Mouse (Mus musculus): ENCODE results near the gene Dlgap4.

Gene Dlgap4

DNA sequence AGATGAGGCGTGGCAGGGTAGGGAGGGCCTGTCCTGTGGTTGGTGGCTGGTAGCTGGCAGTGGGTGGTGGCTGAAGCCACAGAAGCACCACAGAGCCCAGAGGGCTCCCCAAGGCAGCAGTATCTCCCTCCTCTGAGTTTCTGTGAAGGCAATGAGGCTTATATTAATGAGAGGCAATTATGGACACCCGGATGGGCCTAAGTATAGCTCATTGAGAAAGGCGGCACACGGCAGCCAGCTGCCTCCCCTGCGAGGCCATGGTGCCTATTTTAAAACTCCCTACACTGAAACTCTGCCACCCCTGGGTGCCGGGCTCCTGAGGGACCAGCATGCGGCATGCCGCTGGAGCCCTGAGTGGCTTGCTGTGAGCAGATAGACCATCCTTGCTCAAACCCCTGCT, 83.8 kb downstream of the Dlgap4 start:
- DNase-seq (ENCODE audit: extremely low read depth, low read depth, low spot score) = no peak

DNA sequence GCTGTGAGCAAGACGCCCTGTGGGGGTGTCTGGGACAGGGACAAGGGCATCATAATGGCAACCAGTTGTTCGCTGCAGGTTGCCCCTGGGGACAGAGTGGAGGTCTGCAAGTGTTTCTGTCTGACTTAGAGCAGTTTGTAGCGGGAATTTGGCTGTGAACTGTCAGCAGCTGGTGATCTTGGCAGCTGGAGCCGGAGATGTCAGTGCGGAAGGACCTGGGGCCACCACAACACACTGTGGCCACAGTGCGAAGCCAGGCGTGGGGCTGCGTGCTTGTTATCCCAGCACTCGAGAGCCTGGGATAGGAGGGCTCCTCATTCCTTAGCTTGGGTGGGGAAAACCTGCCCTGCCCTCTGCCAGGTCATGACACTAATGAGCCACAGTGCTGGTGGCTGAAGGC, 84.7 kb downstream of the Dlgap4 start:
- no peak for DNase-seq (ENCODE audit: extremely low read depth, low read depth, low spot score)

DNA sequence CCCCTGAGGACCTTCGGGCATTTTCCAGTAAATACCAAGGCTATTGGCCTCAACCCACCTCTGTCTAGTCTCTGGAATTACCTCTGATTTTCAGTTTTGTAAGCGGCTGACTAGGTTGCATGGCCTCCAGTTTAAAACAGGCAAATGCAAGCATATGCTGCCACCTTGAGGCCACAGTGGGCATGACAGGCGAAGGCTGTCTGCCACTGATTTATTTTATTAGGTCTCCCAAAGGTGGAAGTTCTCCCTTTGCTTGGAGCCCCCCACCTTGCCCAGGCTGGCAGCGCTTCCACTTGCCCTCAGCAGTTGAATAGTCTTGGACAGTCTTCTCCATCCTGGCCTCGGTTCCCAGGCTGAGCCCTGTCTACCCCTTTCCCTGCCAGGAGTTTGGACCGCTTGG, 92.0 kb downstream of the Dlgap4 start:
- no peak for DNase-seq (ENCODE audit: extremely low read depth, low read depth, low spot score)

DNA sequence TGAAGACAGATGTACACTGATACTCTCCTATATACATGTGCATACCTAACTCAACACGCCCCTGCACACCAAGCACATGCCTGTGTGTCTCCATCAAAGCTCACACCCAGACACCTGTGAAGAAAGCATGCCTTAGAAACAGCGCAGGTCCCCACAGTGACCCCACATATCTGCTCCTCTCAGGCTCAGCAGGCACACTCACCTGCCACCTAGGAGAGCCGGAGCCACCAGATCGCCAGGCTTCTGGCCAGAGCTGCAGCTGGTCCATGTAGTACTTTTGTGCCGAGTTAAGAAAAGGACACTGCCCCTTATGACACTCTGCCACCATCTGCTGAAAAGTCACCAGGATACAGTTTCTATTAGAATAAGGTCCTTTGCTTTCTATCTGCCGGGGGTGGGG, 103.2 kb downstream of the Dlgap4 start:
- DNase-seq (ENCODE audit: extremely low read depth, low read depth, low spot score) = no peak

DNA sequence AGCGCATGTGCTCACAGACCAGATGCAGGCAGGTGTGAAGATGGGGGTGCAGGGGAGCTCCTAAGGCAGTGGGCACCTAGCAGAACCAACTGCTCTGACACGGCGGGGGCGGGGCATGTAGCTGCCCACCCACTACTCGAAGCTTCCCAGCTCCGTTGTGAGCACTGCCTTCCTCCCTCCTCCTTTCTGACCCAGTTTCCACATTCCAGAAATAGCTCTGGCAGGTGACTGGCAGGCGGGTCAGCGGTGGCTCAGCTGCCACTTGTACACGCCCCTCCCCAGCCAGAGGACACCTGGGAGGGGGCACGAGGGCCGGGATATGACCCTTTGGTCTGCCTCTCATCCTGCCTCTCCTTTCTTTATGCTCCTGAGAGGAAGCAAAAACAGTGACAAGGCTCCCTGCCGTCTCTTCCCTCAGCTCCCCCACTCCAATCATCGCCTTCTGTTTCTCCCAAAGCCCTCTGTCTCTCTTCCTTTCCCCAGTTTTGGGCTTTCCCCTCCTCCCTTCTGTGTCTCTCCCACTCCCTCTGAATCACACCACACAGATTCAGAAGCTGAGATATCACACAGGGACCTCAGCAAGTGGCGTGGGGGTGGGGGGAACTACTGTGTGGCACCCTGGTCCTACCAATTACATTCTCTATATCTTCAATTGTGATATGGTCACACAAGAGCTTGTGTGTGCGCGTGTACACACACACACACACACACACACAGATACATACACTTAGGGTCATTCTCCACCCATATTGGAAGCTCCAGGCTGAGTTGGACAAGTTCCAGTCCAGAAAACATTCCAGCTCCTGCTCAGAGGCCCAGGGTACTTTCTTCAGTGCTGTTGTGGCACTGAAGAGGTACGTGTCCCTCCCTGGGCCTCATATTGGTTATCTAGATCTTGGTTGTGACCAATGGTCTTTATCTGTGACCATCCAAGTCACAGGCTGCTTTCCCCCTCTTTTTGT, 104.1 kb downstream of the Dlgap4 start:
- DNase-seq (ENCODE audit: extremely low read depth, low read depth, low spot score) = no peak

DNA sequence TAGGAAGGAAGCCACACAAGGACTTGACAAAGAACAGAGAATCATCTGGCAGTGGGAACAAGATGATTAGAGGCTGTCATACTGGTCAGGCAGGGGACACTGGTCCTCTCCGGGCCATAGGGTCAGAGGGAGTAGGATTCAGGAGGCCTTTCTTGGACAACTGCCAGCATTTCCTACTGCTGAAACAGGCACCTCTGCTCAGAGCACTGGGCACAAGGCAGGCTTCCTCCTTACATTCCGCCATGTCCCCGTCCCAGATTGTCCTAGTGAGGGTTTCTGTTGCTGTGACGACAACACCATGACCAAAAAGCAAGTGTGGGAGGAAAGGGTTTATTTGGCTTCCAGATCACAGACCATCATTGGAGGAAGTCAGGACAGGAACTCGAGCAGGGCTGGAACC, 105.3 kb downstream of the Dlgap4 start:
- no peak for DNase-seq (ENCODE audit: extremely low read depth, low read depth, low spot score)

DNA sequence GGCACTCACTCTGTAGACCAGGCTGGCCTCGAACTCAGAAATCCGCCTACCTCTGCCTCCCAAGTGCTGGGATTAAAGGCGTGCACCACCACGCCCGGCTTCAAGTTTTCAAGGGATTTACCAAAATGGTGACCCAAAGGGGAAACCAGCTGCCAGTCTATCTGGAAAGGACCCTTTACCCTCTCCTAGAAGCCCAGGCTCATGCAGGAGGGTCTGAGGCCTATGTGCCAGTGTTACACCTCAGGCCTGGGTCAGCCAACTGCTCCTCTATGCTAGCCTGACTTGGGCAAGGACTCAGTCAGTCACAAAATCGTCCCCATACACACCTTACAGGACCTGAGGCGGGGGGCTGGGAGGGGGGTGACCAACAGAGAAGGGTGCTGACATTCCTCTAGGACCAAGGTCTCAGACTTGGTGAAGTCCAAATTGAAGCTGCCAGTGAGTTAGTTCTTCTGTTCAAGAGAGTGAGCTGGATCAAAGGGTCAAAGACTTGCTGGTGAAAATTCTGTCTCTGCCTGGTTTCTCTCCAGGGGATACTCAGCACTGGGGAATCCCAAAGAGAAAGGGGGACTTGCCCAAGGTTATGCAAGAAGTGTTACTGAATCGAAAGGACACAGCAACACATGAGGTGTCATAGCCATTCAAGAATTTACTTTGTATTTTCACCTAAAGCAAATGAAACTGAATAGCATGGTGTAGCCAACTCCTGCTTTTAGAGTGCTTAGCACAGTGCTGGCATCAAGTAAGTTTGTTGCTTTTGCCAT, 106.2 kb downstream of the Dlgap4 start:
- DNase-seq (ENCODE audit: extremely low read depth, low read depth, low spot score) = no peak

DNA sequence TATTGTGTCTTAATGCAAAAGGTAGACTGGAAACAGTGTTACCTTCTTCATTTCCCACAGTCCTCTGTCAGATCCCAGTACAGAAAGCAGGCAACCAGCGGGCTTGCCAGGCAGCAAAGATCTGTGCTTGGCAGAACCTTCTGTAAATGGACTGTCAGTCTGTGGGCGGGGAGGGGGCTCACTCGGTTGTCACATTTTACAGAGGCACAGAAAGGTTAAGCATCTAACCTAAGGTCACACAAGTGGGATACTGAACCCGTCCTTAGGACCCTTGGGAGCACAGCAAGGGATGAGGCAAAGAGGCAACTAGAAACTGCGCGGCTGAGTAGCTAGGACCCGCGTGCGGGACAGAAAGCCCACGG, 106.8 kb downstream of the Dlgap4 start:
- DNase-seq (ENCODE audit: extremely low read depth, low read depth, low spot score) = no peak

DNA sequence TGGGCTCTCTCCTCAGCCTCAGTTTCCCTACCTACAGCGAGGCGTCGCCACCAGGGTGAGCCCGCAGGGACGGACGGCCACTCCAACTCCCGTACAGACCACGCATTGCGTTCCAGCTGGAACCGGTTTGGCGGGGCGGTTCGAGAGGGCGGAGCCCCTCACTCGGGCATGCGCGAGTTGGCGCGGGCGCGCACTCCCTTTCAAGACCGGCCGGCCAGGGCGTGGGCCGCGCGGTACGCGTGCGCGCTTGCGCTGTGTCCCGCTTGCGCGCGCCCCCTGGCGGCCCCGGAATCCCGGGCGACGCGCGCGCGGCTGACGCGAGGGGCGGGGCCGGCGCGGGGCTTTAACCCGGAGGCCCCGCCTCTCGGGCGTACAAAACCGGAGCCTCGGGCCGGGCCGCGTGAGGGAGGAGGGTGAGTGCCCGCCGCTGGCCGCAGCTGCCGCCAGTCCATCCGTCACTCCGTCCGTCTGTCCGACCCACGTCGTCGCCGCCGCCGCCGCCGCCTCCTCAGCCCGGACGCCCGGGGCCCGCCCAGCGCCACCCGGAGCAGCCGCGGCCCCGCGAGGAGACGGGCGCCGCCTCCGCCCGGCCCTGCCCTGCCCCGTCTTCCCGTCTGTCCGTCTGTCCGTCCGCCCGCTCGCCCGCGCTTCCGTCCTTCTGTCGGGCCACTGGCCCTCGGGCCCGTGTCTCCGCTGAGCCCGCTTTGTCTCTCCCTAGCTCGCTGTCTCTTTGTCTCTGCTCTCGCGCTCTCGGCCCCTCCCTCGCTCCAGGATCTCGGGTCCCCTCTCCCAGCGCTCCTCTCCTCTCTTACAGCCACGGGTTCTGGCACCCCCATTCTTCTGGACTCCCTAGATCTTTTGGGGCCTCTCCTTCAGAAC, 107.4 kb downstream of the Dlgap4 start:
- DNase-seq (ENCODE audit: extremely low read depth, low read depth, low spot score) = no peak

DNA sequence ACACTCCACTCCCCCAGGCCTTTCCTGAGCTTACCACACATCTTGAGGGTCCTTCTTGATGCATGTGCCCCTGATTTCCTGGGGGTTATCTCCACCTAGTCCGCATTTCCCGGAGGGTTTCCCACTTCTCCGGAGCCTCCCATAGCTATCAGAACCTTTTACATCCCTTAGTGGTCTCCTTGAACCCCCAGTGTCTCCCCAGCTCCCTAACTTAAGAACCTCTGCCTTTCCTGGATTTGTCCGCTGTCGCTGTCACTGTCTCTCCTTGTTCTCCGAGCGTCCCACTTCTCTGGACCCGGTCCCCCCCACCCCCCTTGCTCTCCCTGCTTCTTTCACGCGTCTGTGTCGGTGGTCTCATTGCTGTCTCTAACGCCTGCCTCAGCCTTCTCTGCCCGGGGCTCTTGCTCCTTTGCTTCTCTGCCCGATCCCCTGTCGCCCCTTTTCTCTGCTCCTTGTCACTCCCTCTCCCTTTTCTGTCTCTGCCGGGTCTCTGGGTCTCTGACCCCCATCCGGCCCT, 108.1 kb downstream of the Dlgap4 start:
- DNase-seq (ENCODE audit: extremely low read depth, low read depth, low spot score) = no peak

DNA sequence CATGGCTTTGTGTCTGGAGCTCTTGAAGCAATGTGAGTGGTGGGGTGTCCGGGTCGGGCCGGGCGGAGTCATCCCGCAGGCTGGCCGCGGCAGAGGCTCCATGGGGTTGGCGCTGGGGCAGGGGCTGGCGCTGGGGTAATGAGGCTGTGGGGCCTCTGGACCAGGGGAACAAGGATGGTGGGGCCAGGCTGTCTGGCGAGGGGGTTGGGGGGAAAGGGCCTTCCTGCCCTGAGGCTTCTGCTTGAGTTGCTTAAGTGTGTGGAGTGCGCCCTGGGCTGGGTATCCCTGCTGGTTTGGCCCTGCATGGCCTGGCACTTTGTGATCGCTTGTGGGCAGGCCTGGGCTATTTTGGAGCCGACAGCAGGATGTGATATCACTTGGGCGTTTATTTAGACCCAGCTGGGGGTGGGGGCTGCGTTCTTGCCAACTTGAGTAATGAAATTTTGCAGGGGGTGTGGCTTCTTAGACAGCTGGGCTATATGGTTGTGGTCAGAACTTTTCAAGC, 108.6 kb downstream of the Dlgap4 start:
- DNase-seq (ENCODE audit: extremely low read depth, low read depth, low spot score) = no peak

DNA sequence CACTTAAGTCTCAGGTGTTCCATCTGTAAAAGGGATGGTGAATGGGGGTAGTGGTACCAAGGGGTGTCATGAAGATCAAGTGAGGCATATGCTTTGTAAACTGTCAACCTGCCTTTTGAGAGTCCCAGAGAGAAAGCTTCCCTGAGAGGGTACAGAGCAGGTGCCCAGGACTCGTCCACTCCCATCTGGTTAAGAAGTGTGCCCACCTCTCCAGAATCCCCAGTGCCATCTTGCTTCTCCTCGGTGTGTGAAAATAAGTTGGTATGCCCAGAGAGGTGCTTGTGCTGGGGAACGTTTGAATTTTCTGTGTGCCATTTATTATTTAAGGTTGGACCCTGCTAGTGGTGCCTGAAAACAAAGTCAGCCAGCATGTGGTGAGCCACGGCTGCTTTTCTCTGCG, 109.2 kb downstream of the Dlgap4 start:
- no peak for DNase-seq (ENCODE audit: extremely low read depth, low read depth, low spot score)

DNA sequence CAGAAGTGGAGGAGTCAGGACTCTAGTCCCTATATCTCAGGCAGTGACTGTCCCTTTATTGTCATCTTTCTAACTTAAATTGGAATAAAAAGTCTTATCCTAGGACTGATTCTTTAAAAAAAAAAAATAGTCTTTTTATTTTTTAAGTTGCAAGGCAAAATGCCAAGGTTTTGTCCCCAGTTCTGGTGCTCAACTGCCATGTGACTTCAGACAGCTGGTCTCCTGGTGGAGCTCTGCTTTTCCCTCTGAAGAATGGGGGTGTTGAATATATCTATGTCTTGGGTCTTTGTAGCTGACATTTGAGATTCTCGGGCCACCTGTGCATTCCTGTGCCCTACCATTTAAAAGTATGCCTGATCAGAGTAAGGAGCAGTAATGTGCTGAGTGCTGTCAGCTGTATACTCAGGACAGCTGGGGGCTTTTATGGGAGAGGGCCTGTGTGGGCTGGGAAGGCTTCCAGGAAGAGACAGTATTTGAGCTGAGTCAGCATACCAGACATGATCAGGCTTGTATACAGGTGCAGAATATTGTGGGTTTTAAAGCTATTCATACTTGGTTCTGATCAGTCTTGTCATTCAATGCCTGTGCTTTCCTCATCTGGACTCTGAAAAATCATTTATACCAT, 110.5 kb downstream of the Dlgap4 start:
- DNase-seq (ENCODE audit: extremely low read depth, low read depth, low spot score) = no peak

DNA sequence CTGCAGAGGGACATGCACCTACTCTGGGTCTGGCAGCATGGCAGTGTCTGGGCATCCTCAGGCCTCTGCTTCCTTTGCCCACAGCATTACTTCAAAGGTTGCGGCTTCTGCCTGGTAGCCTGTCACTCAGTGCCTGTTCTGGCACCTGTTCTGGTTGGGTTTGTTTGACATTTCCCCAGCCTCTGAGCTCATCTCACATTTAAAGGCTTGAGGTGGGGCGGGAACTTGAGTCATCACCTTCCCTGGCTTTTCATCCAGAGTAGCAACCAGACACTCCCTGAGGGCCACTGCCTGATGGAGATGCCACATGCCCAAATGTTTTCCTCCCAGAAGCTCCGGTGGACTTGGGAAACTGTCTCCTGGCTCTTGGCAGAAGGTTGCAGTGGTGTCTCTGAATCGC, 111.4 kb downstream of the Dlgap4 start:
- no peak for DNase-seq (ENCODE audit: extremely low read depth, low read depth, low spot score)

DNA sequence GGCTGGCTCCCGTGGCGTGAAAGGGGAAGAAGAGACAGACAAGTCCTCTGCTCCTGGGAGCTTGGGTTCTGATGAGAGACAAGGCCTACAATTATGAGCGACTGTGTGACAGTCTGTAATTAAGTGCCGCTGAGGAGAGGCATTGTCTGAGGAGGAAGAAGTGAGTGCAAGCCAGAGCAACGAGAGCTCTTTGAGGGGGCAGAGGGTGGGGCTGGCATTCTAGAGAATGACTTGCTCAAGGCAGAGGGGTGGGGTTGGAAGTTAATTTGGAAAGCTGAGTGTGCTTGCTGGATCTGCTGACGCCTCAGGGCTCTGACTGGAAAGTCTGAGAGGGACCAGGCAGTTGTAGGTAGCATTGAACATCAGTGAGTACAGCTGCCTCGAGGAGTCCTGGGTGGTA, 112.8 kb downstream of the Dlgap4 start:
- DNase-seq (ENCODE audit: extremely low read depth, low read depth, low spot score) = no peak

DNA sequence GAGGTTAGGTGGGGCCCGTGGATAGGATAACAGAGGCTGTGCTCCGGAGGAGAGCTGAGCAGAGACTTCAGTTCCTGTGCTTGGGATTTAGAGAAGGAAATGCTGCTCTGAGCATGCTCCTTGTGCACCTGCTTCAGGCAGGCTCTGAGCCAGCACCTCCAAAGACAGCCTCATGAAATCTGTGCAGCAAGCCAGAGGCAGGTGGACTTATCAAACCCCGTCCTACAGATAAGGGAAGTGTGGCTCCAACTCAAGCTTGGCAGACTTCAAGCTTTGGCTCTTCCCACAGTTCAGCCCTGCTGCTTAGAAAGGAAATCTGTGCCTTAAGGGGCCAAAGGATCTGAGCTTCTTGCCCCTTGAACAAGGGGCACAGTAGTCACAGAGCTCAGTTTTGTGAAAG, 113.4 kb downstream of the Dlgap4 start:
- no peak for DNase-seq (ENCODE audit: extremely low read depth, low read depth, low spot score)

DNA sequence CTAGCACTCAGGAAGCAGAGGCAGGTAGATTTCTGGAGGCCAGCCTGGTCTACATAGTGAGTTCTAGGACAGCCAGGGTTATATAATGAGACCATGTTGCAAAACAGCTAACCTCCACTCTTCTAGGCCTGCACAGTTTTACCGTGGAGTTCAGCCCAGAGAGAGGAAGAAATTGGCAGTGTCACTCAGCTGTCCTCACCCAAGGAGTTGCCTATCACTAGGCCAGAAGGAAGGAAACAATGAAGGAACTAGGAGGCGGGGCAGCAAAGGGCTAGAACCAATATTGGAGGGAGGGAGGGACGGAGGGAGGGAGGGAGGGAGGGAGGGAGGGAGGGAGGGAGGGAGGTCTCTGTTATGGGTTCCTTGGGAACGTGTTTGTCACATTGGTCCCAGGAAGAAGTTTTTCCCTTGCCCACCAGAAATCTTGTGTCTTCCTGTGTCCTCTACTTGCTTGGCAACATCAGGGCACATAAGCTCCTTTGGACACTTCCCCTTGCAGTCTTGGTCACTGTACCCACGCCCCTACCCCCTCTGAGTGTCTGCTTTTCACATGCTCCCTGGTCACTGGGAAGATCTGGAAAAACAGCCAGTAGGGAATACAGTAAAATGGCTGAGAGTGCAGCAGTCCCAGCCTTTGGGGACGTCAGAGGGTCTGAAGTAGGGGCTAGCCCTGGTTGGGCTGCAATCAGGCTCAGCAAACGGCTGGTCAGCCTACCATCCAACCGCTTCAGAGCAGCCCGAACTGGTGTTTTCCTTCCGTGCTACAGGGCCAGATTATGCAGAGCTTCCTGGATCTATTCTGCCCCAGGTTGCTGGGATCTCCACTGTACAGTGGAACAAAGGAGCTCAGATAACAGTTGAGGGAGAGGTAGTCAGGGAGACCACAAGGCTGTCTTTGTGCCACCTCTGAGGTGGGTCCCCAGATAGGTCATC, 116.3 kb downstream of the Dlgap4 start:
- DNase-seq (ENCODE audit: extremely low read depth, low read depth, low spot score) = no peak

DNA sequence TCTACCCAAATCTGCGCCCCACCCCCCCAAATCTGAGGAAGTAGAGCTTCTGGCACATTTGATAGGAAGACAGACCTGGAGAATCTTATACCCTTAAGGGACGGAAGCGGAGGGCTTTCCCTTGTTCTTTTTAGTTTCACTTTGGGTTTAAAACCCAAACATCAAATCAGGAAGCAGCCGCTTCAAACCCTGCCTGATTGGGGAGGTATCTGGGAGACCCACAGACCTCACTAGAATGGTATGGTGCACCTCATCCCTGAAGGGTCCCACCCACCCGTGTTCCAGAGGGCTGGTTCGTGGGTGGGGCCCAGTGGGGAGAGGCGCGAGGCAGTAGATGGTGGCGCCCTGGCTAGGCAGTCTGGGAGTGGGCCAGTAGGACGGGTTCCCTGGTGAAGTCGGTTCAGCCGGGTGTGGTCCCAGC, 117.0 kb downstream of the Dlgap4 start:
- DNase-seq (ENCODE audit: extremely low read depth, low read depth, low spot score) = no peak

DNA sequence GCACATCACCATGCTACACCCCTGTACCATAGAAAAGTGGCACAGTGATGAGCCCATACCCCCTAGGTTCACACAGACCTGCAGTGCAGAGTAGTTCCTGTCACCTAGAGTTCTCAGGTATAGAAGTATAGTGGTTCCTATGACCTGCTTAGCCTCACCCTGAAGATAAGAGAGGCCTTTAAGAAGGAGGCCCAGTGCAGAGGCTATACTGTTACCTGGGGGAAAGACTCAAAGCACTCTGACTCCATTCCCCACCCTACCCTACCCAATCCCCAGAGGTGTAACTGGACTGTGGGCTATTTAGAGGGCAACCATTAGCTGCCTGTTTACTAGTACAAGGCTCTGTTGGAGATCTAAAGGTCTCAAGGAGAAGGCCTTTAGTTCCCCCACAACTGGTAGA, 118.1 kb downstream of the Dlgap4 start:
- no peak for DNase-seq (ENCODE audit: extremely low read depth, low read depth, low spot score)

All from fat pad, adult 2 months (tissue).